ENCODE assay signal across 9 mouse cellular contexts in the genomic region with DNA sequence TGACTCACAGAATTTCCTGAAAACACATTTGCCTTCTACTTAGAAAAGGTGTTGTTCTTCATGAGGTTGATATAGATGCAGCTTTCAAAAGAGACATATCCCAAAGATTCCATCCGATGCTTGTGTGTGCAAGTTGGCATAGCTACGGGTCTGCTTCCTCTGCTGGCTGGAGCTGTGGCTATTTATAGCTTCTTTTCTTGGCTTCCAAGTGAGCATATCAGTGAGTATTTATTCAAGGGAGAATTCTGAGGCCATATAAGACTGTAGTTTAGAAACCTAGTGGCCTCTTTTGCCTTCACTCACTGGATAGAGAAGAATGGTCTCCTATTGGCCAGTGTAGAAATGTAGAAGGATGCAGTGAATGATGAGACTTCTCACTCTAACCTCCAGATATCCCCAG. TPM values are rescaled to one million over a fixed set of nuclear protein-coding genes. Genes with fewer than 3 reads are reported as not detected.
A peak's percentile ranks its signal among the peaks of the same experiment; 100 is the strongest.
DNase-seq lines count a peak whose midpoint lies in the region; ATAC-seq and TF ChIP-seq lines count a peak whose summit lies in the region.
"Had no signal": no experiment of that assay in that cellular context is flagged by ENCODE, and none has a peak within 500 bp of the region (broad histone marks: within the 10 kb centered on the region; RNA-seq: fewer than 3 reads in every experiment).

No protein-coding gene starts in this region.

- H3K4me2 ChIP-seq in midbrain, postnatal 0 days (ENCODE audit: low read depth, low read length, poor library complexity, severe bottlenecking): no peak overlapping the region
- no peak overlapping the region for H3K4me2 ChIP-seq in midbrain, embryonic 14.5 days (ENCODE audit: low read length)
- H3K4me2 ChIP-seq in intestine, embryonic 15.5 days (replicated peaks): no peak overlapping the region
- no peak overlapping the region for H3K4me2 ChIP-seq in stomach, postnatal 0 days (replicated peaks; ENCODE audit: low read depth)
- no peak overlapping the region for H3K4me2 ChIP-seq in kidney, embryonic 14.5 days (replicated peaks; ENCODE audit: low read depth, low read length)

- H3K4me1 ChIP-seq in midbrain, postnatal 0 days (ENCODE audit: insufficient read depth, low read length): peaks cover 11% of the 10 kb centered on the region
- H3K4me1 ChIP-seq in midbrain, embryonic 14.5 days (ENCODE audit: control insufficient read depth, insufficient read depth, low read length): 0 out of 2 replicates have a peak, but pooled peaks cover 6% of the 10 kb centered on the region
- no peaks in the 10 kb centered on the region for H3K4me1 ChIP-seq in intestine, embryonic 15.5 days (replicated peaks)
- no peaks in the 10 kb centered on the region; the same call in 1 of the 2 replicates for H3K4me1 ChIP-seq in stomach, postnatal 0 days (replicated peaks; ENCODE audit: control insufficient read depth, insufficient read depth)
- no peaks in the 10 kb centered on the region for H3K4me1 ChIP-seq in kidney, embryonic 14.5 days (ENCODE audit: control insufficient read depth, insufficient read depth, low read length)

- H3K36me3 ChIP-seq in midbrain, postnatal 0 days (ENCODE audit: insufficient read depth, low read length): no peaks in the 10 kb centered on the region
- no peaks in the 10 kb centered on the region for H3K36me3 ChIP-seq in midbrain, embryonic 14.5 days (ENCODE audit: control insufficient read depth, insufficient read depth, low read length)
- no peaks in the 10 kb centered on the region for H3K36me3 ChIP-seq in intestine, embryonic 15.5 days
- no peaks in the 10 kb centered on the region for H3K36me3 ChIP-seq in stomach, postnatal 0 days (ENCODE audit: control insufficient read depth, insufficient read depth, low read length)
- H3K36me3 ChIP-seq in kidney, embryonic 14.5 days (ENCODE audit: control insufficient read depth, insufficient read depth, low read length): no peaks in the 10 kb centered on the region

- no peaks in the 10 kb centered on the region for H3K27me3 ChIP-seq in midbrain, postnatal 0 days (ENCODE audit: insufficient read depth, low read length)
- no peaks in the 10 kb centered on the region for H3K27me3 ChIP-seq in midbrain, embryonic 14.5 days (ENCODE audit: control insufficient read depth, insufficient read depth, low read length)
- no peaks in the 10 kb centered on the region for H3K27me3 ChIP-seq in intestine, embryonic 15.5 days (replicated peaks)
- no peaks in the 10 kb centered on the region for H3K27me3 ChIP-seq in stomach, postnatal 0 days (ENCODE audit: control insufficient read depth, insufficient read depth, low read length)
- no peaks in the 10 kb centered on the region for H3K27me3 ChIP-seq in kidney, embryonic 14.5 days (ENCODE audit: control insufficient read depth, insufficient read depth, low read length)

- no peaks in the 10 kb centered on the region for H3K9me3 ChIP-seq in midbrain, postnatal 0 days (ENCODE audit: low read length)
- no peaks in the 10 kb centered on the region for H3K9me3 ChIP-seq in midbrain, embryonic 14.5 days (ENCODE audit: control insufficient read depth, low read length)
- no peaks in the 10 kb centered on the region for H3K9me3 ChIP-seq in intestine, embryonic 15.5 days
- no peaks in the 10 kb centered on the region for H3K9me3 ChIP-seq in stomach, postnatal 0 days (ENCODE audit: control insufficient read depth, low read length)
- H3K9me3 ChIP-seq in kidney, embryonic 14.5 days (ENCODE audit: control insufficient read depth, low read length): no peaks in the 10 kb centered on the region

- no peak for TF ChIP-seq CTCF in midbrain, postnatal 0 days (IDR thresholded peaks at IDR 0.05)
- no peak for TF ChIP-seq CTCF in stomach, postnatal 0 days (IDR thresholded peaks at IDR 0.05; ENCODE audit: low read depth)

- DNase-seq in adrenal gland, postnatal 14 days: peak; percentile 15
- no peak for DNase-seq in adrenal gland, adult 8-10 months
- peak; percentile 57 for DNase-seq in midbrain, postnatal 0 days (ENCODE audit: low spot score)
- DNase-seq in midbrain, embryonic 14.5 days: no peak
- no peak for DNase-seq in stomach, postnatal 0 days (ENCODE audit: low spot score)
- DNase-seq in spleen, adult 18-20 months: no peak

- no peak for TF ChIP-seq EP300 in stomach, postnatal 0 days (optimal IDR thresholded peaks at IDR 0.05)

- ATAC-seq in midbrain, postnatal 0 days (ENCODE audit: low FRiP score): peak; percentile 52; the same call in 1 of the 2 replicates
- ATAC-seq in midbrain, embryonic 14.5 days (ENCODE audit: low FRiP score, low TSS enrichment): no peak
- peak; percentile 78 for ATAC-seq in intestine, embryonic 15.5 days
- peak; percentile 74; the same call in 1 of the 2 replicates for ATAC-seq in stomach, postnatal 0 days (ENCODE audit: low FRiP score, low TSS enrichment)
- ATAC-seq in kidney, embryonic 14.5 days (ENCODE audit: low FRiP score, low TSS enrichment): no peak

- 39% methylated on average over 2 of the region's 2 CpGs for WGBS in midbrain, postnatal 0 days
- 73% methylated on average over 2 of the region's 2 CpGs for WGBS in midbrain, embryonic 14.5 days
- WGBS in intestine, embryonic 15.5 days: 28% methylated on average over 2 of the region's 2 CpGs
- 13% methylated on average over 2 of the region's 2 CpGs for WGBS in stomach, postnatal 0 days
- WGBS in kidney, embryonic 14.5 days: 65% methylated on average over 2 of the region's 2 CpGs

- H3K9ac ChIP-seq in midbrain, postnatal 0 days (replicated peaks; ENCODE audit: low read length, poor library complexity, severe bottlenecking): no peak overlapping the region
- no peak overlapping the region for H3K9ac ChIP-seq in midbrain, embryonic 14.5 days (replicated peaks; ENCODE audit: low read length)
- H3K9ac ChIP-seq in intestine, embryonic 15.5 days: no peak overlapping the region
- H3K9ac ChIP-seq in stomach, postnatal 0 days (ENCODE audit: low read length): no peak overlapping the region
- no peak overlapping the region for H3K9ac ChIP-seq in kidney, embryonic 14.5 days (ENCODE audit: low read depth, low read length)

- H3K27ac ChIP-seq in midbrain, postnatal 0 days (ENCODE audit: low read depth, low read length): peak overlapping the region; percentile 32; the same call in 1 of the 2 replicates
- H3K27ac ChIP-seq in midbrain, embryonic 14.5 days (replicated peaks; ENCODE audit: low read depth, low read length): no peak overlapping the region
- no peak overlapping the region for H3K27ac ChIP-seq in intestine, embryonic 15.5 days
- peak overlapping the region; percentile 64 for H3K27ac ChIP-seq in stomach, postnatal 0 days (replicated peaks)
- no peak overlapping the region for H3K27ac ChIP-seq in kidney, embryonic 14.5 days (ENCODE audit: low read depth, low read length)
- H3K27ac ChIP-seq: macrophage had no signal

- no peak overlapping the region for H3K4me3 ChIP-seq in midbrain, postnatal 0 days (ENCODE audit: low read depth, low read length)
- H3K4me3 ChIP-seq in midbrain, embryonic 14.5 days (replicated peaks; ENCODE audit: low read depth, low read length): no peak overlapping the region
- no peak overlapping the region for H3K4me3 ChIP-seq in intestine, embryonic 15.5 days (replicated peaks)
- no peak overlapping the region for H3K4me3 ChIP-seq in stomach, postnatal 0 days (ENCODE audit: low read depth, low read length)
- no peak overlapping the region for H3K4me3 ChIP-seq in kidney, embryonic 14.5 days (ENCODE audit: low read length)

RNA-seq across cellular contexts. Expression of a gene that starts 38.2 kb away (rescaled TPM):
- total RNA-seq in adrenal gland, postnatal 14 days (2021): 35.5 and 35.9 TPM in 2 replicates
- total RNA-seq in adrenal gland, adult 8-10 months (2022): 10 to 100 TPM; 49.9 to 73.1 (median 57.5) TPM
- total RNA-seq in midbrain, postnatal 0 days (2014; rRNA removed): 28.7 and 37.5 TPM in 2 replicates
- 8.1 and 10.9 TPM in 2 replicates for polyA plus RNA-seq in midbrain, postnatal 0 days (2015; fragmentation: Nextera tagmentation; extraction: Ambion mirVana)
- polyA plus RNA-seq in midbrain, embryonic 14.5 days (2014; fragmentation: Nextera tagmentation; extraction: Ambion mirVana): 5.9 and 9.3 TPM in 2 replicates
- polyA plus RNA-seq in intestine, embryonic 15.5 days (2015; fragmentation: Nextera tagmentation; extraction: Ambion mirVana): 1.6 and 2.7 TPM in 2 replicates
- 1.5 and 1.9 TPM in 2 replicates for polyA plus RNA-seq in stomach, postnatal 0 days (2015; fragmentation: Nextera tagmentation; extraction: Ambion mirVana)
- polyA plus RNA-seq in kidney, embryonic 14.5 days (2014; fragmentation: Nextera tagmentation; extraction: Ambion mirVana): 1.2 and 1.7 TPM in 2 replicates
- polyA plus RNA-seq: macrophage had no signal

Comparison
In these comparisons a context has a peak if more than half of its experiments do, and no peak if none do; other contexts are left out.
1. DNase-seq: peak in adrenal gland, postnatal 14 days (single experiment) and midbrain, postnatal 0 days (single experiment); none in adrenal gland, adult 8-10 months (single experiment), midbrain, embryonic 14.5 days (single experiment), stomach, postnatal 0 days (single experiment) and spleen, adult 18-20 months (0 of 2).
2. ATAC-seq: peak in midbrain, postnatal 0 days (single experiment), intestine, embryonic 15.5 days (single experiment) and stomach, postnatal 0 days (single experiment); none in midbrain, embryonic 14.5 days (single experiment) and kidney, embryonic 14.5 days (single experiment).
3. H3K27ac ChIP-seq: peak in midbrain, postnatal 0 days (single experiment) and stomach, postnatal 0 days (single experiment); none in midbrain, embryonic 14.5 days (single experiment), intestine, embryonic 15.5 days (single experiment) and kidney, embryonic 14.5 days (single experiment).